Mouse (Mus musculus) heart, embryonic 12.5 days (tissue): ENCODE measurements at regions not wholly inside any gene's neighbourhood (a gene's known extent, or its start where the extent isn't known, plus 50 kb on each side); places are given as distances from the start of the nearest gene placed in this dataset.

Source experiments
- ATAC-seq: fragments of 200-750 bp; cut with Nextera tagmentation; 2 replicates; pipeline ENCODE4 v1.8.0; 2017; ENCODE audit warnings: moderate TSS enrichment, moderate library complexity; ENCODE audit not compliant: insufficient number of reproducible peaks, low FRiP score
- H3K27ac ChIP-seq: fragments of 300-500 bp; sonication (generic); 2 replicates; pipeline ENCODE4 v1.5.1; 2016; ENCODE audit warnings: mild to moderate bottlenecking, moderate library complexity; ENCODE audit not compliant: poor library complexity, severe bottlenecking
- H3K27me3 ChIP-seq: fragments of 300-500 bp; sonication (generic); replicated peaks from 2 replicates; pipeline ENCODE4 v1.6.1; 2016; ENCODE audit warnings: mild to moderate bottlenecking, moderate library complexity
- H3K36me3 ChIP-seq: fragments of 300-500 bp; sonication (generic); 2 replicates; pipeline ENCODE4 v1.6.1; 2016; ENCODE audit warnings: mild to moderate bottlenecking, moderate library complexity
- H3K4me1 ChIP-seq: fragments of 300-500 bp; sonication (generic); replicated peaks from 2 replicates; pipeline ENCODE4 v1.6.1; 2016; ENCODE audit warnings: mild to moderate bottlenecking
- H3K4me2 ChIP-seq: fragments of 300-500 bp; sonication (generic); 2 replicates; pipeline ENCODE4 v1.6.1; 2016; ENCODE audit warnings: mild to moderate bottlenecking, moderate library complexity
- H3K4me3 ChIP-seq: fragments of 300-500 bp; sonication (generic); 2 replicates; pipeline ENCODE4 v1.5.1; 2016; ENCODE audit warnings: mild to moderate bottlenecking
- H3K9ac ChIP-seq: fragments of 300-500 bp; sonication (generic); 2 replicates; pipeline ENCODE4 v1.6.1; 2016; ENCODE audit warnings: mild to moderate bottlenecking, moderate library complexity
- H3K9me3 ChIP-seq: fragments of 300-500 bp; sonication (generic); replicated peaks from 2 replicates; pipeline ENCODE4 v1.6.1; 2016; ENCODE audit warnings: mild to moderate bottlenecking, moderate library complexity
- WGBS: fragments of 180-500 bp; shearing (Covaris S2); methylation state at CpG from one replicate; pipeline ENCODE4 v1.1.7; 2016; 5-methylcytosine and 5-hydroxymethylcytosine counted together

DNA sequence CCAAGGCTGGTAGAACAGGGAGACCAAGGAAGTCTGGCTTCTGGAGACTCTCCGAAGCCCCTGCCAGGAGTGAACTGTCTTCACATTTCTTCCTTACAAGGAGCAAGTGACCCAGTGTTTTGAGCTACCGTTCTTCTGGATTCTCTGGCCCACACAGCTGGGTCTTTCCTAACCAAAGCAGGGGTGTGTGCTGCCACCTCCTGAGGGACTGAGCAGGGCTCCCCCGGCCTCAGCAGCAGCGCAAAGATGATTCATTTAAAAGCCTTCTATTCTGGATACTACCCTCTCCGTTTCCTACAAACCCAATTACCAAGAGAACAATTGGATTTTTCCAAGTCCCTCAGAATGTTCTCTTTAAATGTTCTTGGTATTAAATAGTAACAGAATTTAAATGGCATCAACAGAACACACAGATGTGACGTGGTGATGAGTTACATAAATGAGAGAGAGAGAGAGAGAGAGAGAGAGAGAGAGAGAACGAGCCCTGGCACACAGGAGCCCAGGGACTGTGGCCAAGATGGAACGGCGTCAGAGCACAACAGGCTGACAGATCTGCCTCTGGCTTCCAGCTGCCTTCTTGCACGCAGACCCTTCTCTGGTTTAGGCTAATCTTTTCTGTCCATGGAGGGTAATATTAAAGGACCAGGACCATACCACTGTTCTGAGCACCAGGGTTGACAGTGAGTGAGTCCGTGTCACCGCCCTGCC is 191.6 kb downstream of the Agtpbp1 start:
- H3K4me3 ChIP-seq = no peak overlapping the region
- H3K27ac ChIP-seq = no peak overlapping the region
- no peak overlapping the region for H3K9ac ChIP-seq
- no peak for ATAC-seq
- no peak overlapping the region for H3K4me2 ChIP-seq
- no peaks in the 10 kb centered on the region for H3K27me3 ChIP-seq
- H3K4me1 ChIP-seq = no peaks in the 10 kb centered on the region
- 73% methylated on average over 12 of the region's 12 CpGs for WGBS
- H3K9me3 ChIP-seq = no peaks in the 10 kb centered on the region
- no peaks in the 10 kb centered on the region for H3K36me3 ChIP-seq

DNA sequence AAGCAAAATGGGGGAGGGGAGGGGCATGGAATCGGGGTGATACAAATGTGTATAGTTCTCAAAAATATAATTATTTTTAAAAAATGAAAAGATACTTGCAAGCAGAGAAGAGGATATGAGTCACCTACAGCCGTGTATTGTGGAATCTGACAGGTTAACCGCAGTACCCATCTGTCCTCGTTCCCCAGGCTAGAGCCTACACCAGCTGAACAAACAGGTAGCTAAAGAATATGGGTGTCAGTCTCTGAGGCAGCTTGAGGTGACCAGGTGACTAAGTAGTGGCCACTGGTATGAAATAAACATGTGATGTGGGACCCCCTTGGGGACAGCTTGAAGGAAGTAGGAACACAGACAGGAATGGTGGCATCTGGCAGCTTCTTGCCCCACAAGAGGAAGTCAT is 192.2 kb downstream of the Agtpbp1 start:
- no peak overlapping the region for H3K27ac ChIP-seq
- H3K9ac ChIP-seq = no peak overlapping the region
- no peak overlapping the region for H3K4me2 ChIP-seq
- no peaks in the 10 kb centered on the region for H3K27me3 ChIP-seq
- no peak for ATAC-seq
- H3K4me3 ChIP-seq = no peak overlapping the region
- no peaks in the 10 kb centered on the region for H3K4me1 ChIP-seq
- H3K9me3 ChIP-seq = no peaks in the 10 kb centered on the region
- 84% methylated on average over 4 of the region's 4 CpGs for WGBS
- H3K36me3 ChIP-seq = no peaks in the 10 kb centered on the region

DNA sequence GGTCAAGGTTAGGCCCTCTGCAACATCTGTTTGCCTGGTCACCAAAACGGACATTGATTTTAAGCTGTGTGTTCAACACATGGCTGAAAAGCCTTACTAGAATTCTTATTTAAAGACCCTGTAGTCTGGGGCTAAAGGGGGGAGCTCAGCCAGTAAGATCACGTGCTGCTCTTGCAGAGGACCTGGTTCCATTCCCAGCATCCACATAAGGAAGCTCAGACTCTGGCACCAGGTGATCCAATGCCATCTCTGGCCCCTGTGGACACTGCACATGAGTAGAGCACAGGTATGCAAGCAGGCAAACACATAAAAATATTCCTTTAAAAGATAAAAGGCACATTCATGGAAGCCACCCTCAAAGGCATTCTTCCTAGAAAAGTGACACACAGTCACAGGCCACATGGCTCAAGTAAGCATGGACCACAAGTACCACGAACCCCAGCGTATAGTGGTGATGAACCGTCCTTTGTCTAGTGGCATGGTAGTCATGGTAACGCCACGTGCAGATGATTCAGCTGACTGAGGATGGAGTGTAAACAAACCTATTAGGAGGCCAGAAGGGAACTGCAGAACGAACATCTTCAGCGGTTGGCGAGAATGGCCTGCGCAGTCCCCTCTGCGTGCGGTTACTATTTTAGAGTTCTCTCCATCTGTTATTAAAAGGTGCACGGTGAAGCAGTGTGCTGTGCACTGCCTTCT is 197.3 kb downstream of the Agtpbp1 start:
- 82% methylated on average over 14 of the region's 14 CpGs for WGBS
- Histone ChIP-seq H3K9me3 (no peaks in the 10 kb centered on the region), H3K27me3 (no peaks in the 10 kb centered on the region), H3K27ac (no peak overlapping the region), H3K9ac (no peak overlapping the region), H3K4me3 (no peak overlapping the region), H3K4me1 (no peaks in the 10 kb centered on the region), H3K4me2 (no peak overlapping the region), H3K36me3 (no peaks in the 10 kb centered on the region)
- no peak for ATAC-seq

DNA sequence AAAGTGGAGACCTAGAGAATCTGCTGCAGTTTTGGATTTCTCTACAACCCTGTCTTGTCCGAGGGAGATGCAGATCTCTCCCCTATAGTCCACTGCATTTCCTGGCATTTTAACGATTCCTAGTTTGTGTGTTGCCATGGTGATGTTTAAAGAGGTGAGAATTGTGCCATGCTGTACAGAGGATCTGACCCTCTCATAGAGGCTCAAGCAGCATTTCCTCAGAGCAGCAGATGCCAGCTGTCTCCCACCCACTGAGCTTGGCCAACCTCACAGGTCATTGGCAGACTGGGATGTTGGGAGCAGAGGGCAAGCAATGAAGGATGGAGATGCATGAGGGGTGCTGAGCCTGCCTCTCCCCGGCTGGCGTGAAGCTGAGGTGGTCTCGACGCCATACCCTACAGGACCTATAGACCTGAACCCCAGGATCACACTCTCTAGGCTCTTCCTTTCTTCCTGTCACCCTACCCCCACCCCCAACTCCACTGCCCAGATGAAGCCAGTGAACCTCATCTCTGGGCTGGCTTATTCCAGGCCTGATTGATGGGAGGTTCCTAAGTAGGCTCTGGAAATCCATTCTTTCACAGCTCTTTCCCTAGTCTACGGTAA is 198.0 kb downstream of the Agtpbp1 start:
- H3K4me1 ChIP-seq = no peaks in the 10 kb centered on the region
- no peak overlapping the region for H3K4me3 ChIP-seq
- no peak for ATAC-seq
- no peaks in the 10 kb centered on the region for H3K36me3 ChIP-seq
- 84% methylated on average over 7 of the region's 7 CpGs for WGBS
- H3K4me2 ChIP-seq = no peak overlapping the region
- H3K9me3 ChIP-seq = no peaks in the 10 kb centered on the region
- no peaks in the 10 kb centered on the region for H3K27me3 ChIP-seq
- H3K9ac ChIP-seq = no peak overlapping the region
- no peak overlapping the region for H3K27ac ChIP-seq

DNA sequence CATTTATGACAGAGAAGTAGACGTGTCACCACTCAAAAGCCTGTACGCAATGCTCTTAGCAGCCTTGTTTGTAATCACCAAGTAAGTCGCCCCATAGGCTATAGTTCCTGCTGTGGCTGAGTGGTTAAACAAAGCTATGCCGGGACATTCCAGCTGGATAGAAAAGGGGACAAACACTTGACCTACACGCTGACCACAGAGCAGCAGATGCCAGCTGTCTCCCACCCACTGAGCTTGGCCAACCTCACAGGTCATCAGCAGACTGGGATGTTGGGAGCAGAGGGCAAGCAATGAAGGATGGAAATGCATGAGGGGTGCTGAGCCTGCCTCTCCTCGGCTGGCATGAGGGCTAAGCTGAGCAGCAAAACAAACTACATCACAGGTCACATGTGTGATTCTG is 199.2 kb downstream of the Agtpbp1 start:
- no peak overlapping the region for H3K4me2 ChIP-seq
- H3K9me3 ChIP-seq = no peaks in the 10 kb centered on the region
- no peaks in the 10 kb centered on the region for H3K4me1 ChIP-seq
- H3K27me3 ChIP-seq = no peaks in the 10 kb centered on the region
- no peak overlapping the region for H3K9ac ChIP-seq
- H3K36me3 ChIP-seq = no peaks in the 10 kb centered on the region
- ATAC-seq = no peak
- no peak overlapping the region for H3K4me3 ChIP-seq
- no peak overlapping the region for H3K27ac ChIP-seq
- WGBS = 66% methylated on average over 6 of the region's 6 CpGs

DNA sequence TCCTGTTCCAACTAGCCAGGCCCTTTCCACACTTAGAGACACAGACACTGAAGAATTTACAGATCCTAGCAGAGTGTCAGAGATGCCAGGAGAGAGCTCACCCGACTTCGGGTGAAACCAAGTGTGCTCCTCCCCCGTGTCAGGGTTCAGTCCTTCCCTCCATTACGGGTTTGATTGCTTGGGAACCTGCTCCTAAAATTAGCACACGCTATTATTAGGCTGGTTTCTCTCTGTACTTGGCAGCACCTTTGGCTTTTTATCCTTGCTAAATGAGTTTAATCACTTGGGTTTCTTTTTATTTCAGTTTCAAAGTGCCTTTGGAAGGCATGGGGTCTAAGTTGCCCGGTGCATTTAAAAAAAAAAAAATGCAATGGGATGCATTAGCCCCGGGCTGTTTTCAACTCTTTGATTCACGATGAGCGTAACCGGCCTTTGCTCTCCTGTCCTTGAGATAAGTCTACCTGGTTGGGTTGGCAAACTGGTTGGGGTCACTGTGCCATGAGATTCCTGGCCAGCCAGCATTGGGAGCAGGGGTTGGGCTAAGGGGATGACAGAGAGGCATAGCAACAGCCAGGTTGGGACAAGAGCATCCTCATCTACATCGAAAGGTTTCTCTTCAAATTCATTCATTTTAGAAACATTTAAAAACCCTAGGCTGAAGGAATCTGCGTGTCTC is 214.7 kb downstream of the Agtpbp1 start:
- Histone ChIP-seq H3K9ac (no peak overlapping the region), H3K27ac (no peak overlapping the region), H3K27me3 (no peaks in the 10 kb centered on the region), H3K4me3 (no peak overlapping the region), H3K36me3 (no peaks in the 10 kb centered on the region), H3K4me1 (peaks cover 17% of the 10 kb centered on the region), H3K4me2 (no peak overlapping the region), H3K9me3 (no peaks in the 10 kb centered on the region)
- WGBS = 65% methylated on average over 12 of the region's 12 CpGs
- ATAC-seq = no peak

DNA sequence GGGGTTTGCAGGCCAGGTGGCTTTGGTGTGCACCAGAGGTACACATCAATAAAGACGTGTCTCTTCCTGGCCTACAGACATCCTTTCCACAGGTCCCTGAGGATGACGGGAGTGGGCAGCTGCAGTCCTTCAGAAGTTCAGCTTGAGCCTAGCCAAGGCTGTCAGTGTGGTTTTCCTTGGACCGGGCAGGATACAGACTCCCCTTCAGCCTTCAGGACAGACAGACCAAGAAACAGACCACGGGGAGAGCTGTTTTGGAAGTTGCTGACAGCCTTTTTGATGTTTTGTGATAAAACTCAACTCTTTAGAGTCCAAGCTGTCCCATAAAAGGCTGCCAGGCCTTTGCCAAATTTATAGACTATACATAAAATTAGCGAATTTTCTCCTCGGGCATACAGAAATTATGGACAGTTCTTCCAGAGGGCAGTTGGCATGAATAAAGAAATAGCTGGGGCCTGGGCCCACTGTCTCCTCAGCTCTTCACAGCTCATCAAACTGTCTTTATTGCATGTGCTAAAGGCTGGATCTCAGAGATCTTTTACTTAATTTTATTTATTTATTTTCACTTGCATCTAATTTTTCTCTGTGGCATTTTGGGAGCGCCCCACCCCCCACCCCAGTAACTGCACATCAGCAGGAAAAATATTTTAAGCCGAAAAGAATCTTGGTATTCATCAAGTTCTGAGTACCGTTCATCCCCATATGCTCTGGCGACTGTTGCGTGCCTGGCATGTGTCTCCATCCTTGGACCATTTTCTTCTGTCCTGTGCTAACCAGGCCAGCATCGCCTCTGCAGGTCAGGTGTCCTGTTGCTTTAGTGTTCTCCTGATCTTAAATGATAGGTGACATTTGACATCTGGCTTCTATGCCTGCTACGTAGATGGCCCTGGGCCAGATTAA is 216.2 kb downstream of the Agtpbp1 start:
- no peak overlapping the region for H3K27ac ChIP-seq
- 66% methylated on average over 13 of the region's 13 CpGs for WGBS
- H3K36me3 ChIP-seq = no peaks in the 10 kb centered on the region
- H3K9me3 ChIP-seq = no peaks in the 10 kb centered on the region
- peaks cover 17% of the 10 kb centered on the region for H3K4me1 ChIP-seq
- H3K27me3 ChIP-seq = no peaks in the 10 kb centered on the region
- no peak overlapping the region for H3K4me3 ChIP-seq
- no peak overlapping the region for H3K4me2 ChIP-seq
- no peak overlapping the region for H3K9ac ChIP-seq
- no peak for ATAC-seq

DNA sequence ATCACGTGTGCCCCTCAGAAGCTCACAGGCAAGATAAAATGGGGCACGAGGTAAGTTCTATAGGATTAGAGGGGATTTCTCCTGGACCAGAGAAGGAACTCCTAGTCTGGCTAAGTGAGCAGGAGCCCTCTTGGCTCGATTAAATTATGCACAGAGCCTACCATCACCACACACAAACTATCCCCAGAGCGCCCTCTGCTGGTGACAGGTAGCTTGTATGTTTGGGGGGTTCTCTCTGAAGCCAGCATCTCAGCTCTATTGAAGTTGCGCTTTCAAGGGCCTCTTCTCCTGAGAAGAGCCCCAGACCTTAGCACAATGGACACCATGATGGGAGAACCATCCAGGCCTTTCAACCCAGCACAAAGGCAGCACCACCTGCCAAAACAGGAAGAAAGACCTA is 219.6 kb downstream of the Agtpbp1 start:
- no peak overlapping the region for H3K27ac ChIP-seq
- H3K9ac ChIP-seq = no peak overlapping the region
- no peak for ATAC-seq
- H3K27me3 ChIP-seq = no peaks in the 10 kb centered on the region
- H3K4me1 ChIP-seq = peaks cover 13% of the 10 kb centered on the region
- H3K4me3 ChIP-seq = no peak overlapping the region
- H3K4me2 ChIP-seq = no peak overlapping the region
- H3K36me3 ChIP-seq = no peaks in the 10 kb centered on the region
- 38% methylated on average over 5 of the region's 5 CpGs for WGBS
- no peaks in the 10 kb centered on the region for H3K9me3 ChIP-seq

DNA sequence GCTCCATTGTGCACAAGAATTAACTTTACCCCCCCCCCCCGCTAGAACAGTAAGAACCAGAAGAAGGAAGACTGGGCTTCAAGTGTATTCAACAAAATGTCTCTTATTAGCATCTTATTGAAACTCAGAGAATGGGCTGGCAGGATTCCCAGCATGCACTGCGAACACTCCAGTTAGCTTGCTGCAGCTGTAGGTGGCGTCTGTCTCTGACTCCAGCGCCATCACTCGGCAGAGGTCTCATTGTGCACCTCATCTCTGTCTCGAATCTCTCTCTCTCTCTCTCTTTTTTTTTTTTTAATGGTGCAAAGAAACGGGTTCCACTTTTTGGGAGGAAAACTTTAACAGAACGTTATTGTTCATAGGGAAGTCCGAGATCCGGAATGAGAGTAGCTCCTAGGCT is 221.6 kb downstream of the Agtpbp1 start:
- no peak overlapping the region for H3K27ac ChIP-seq
- 72% methylated on average over 10 of the region's 10 CpGs for WGBS
- H3K36me3 ChIP-seq = no peaks in the 10 kb centered on the region
- H3K4me1 ChIP-seq = peaks cover 4% of the 10 kb centered on the region; the same call in 1 of the 2 replicates
- no peak overlapping the region for H3K9ac ChIP-seq
- no peak for ATAC-seq
- H3K27me3 ChIP-seq = no peaks in the 10 kb centered on the region
- H3K4me3 ChIP-seq = no peak overlapping the region
- no peak overlapping the region for H3K4me2 ChIP-seq
- no peaks in the 10 kb centered on the region for H3K9me3 ChIP-seq

DNA sequence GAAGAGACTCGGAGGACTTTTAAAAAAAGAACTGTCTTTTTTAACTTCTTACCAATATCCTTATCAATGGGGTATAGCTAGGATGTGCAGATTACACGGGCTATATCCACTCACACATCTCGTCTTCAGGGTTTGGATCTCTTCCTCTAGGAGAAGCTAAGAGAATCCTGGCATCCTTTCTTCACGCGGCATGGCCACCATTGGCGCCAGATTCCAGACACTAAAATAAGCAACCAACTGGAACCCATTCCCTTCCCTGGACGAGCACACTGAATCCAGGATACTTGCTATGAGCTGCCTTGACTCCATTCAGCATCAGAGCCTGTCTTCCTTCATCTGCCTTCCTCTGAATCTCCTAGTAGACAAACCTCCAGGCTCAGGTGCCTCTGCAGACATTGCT is 223.7 kb downstream of the Agtpbp1 start:
- Histone ChIP-seq H3K27ac (no peak overlapping the region), H3K9ac (no peak overlapping the region), H3K27me3 (no peaks in the 10 kb centered on the region), H3K9me3 (no peaks in the 10 kb centered on the region; the same call in 1 of the 2 replicates), H3K4me1 (no peaks in the 10 kb centered on the region), H3K36me3 (no peaks in the 10 kb centered on the region), H3K4me3 (no peak overlapping the region), H3K4me2 (no peak overlapping the region)
- ATAC-seq = no peak
- 75% methylated on average over 7 of the region's 7 CpGs for WGBS
